Mouse (Mus musculus) midbrain, embryonic 10.5 days (tissue): ENCODE measurements around the gene Gbp4. TPM values are rescaled to one million over a fixed set of nuclear protein-coding genes. Genes with fewer than 3 reads are reported as not detected.
"Not testable (repeated sequence)": the region's sequence is repeated elsewhere in the genome, so short reads cannot be mapped to it uniquely, and the experiment has no call there.

Source experiments
- DNase-seq: peaks from one replicate; pipeline ENCODE4 v3.0.0-alpha.2; 2017; ENCODE audit warnings: low spot score
- H3K27ac ChIP-seq: fragments of 300-500 bp; sonication (generic); replicated peaks from 2 replicates; pipeline ENCODE4 v1.5.1; 2016; ENCODE audit warnings: mild to moderate bottlenecking
- H3K27me3 ChIP-seq: fragments of 300-500 bp; sonication (generic); 2 replicates; pipeline ENCODE4 v1.6.1; 2016; ENCODE audit warnings: low read depth, mild to moderate bottlenecking; ENCODE audit not compliant: poor library complexity, severe bottlenecking
- H3K36me3 ChIP-seq: fragments of 300-500 bp; sonication (generic); 2 replicates; pipeline ENCODE4 v1.6.1; 2016; ENCODE audit warnings: mild to moderate bottlenecking, moderate library complexity
- H3K4me1 ChIP-seq: fragments of 300-500 bp; sonication (generic); 2 replicates; pipeline ENCODE4 v1.6.1; 2016
- H3K4me3 ChIP-seq: fragments of 300-500 bp; sonication (generic); 2 replicates; pipeline ENCODE4 v1.5.1; 2016; ENCODE audit warnings: mild to moderate bottlenecking, moderate library complexity
- H3K9me3 ChIP-seq: fragments of 300-500 bp; sonication (generic); replicated peaks from 2 replicates; pipeline ENCODE4 v1.6.1; 2016; ENCODE audit warnings: mild to moderate bottlenecking
- WGBS: fragments of 180-500 bp; shearing (Covaris S2); methylation state at CpG from one replicate; pipeline ENCODE4 v1.1.7; 2016; 5-methylcytosine and 5-hydroxymethylcytosine counted together
- polyA plus RNA-seq: library from polyadenylated mRNA; unstranded; fragments of >200 nt; fragmentation: Nextera tagmentation; extraction: Ambion mirVana; gene quantifications from 2 replicates; pipeline ENCODE4 v1.2.1, GENCODE M21; 2016

Gene Gbp4
- polyA plus RNA-seq: 0.17 and 0.47 TPM in 2 replicates

DNA sequence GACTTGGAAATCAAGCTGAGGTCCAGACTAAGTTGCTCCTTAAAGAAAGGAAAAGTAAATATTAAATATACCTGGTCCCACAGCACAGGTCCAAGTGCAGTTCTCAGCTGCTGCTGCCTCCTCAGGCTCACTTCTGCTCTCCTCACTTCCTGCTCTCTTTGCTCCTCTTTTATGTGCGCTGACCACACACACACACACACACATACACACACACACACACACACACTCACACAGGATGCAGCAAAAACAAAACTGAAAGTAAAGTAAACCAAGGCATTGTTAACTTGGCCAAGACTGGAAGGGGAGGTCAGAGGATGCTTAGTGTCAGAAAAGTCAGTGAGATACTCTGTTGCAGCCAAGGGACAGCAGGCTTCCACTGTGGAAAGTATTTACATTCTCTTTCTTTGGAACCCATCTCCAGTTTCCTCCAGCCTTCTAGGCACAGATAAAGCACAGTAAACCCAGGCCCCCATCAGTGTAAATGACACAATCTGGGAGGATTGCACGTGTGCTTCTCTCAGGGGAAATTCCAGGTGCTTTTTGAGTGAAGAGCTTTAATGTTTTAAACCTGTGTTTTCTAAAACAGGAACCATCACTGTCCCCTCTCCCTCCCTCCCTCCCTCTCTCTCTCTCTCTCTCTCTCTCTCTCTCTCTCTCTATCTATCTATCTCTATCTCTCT is at the start of gene Gbp4, which contains the start of the genes Gbp9 and Gbp8:
Gene Gbp4, minus strand, starts transcription at position 178 of the 680 bp plus-strand sequence.
Gene Gbp9, minus strand, starts transcription at position 131 of the 680 bp plus-strand sequence.
Gene Gbp8, minus strand, starts transcription at position 132 of the 680 bp plus-strand sequence.
- H3K4me3 ChIP-seq, H3K9me3 ChIP-seq, H3K36me3 ChIP-seq, H3K27me3 ChIP-seq, DNase-seq, H3K27ac ChIP-seq: not testable (repeated sequence)
- WGBS: 26% methylated on average over 2 of the region's 2 CpGs
- H3K4me1 ChIP-seq: peaks cover 10% of the 10 kb centered on the region; the same call in 1 of the 2 replicates

DNA sequence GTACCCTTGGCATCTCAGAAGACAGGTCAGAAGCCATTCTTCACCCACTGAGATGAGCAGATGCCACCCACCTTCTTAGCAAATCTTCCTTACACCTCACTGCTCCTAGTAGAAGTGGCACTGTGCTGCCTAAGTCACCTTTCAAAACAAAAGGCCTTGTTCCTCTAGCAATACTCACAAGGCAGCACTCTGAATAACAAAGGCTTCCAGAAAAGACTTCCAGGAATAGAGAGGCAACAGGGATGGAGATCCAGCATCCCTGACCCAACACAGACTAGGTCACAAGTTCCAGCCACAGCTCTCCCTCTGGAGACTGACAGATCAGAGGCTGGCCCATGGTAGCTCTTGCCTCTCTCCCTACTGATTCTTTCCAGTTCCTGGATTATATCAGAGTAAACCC is 42.1 kb upstream of the Gbp4 start:
- Histone ChIP-seq H3K4me1 (no peaks in the 10 kb centered on the region), H3K9me3 (no peaks in the 10 kb centered on the region), H3K36me3 (no peaks in the 10 kb centered on the region), H3K27me3 (no peaks in the 10 kb centered on the region), H3K4me3 (no peak overlapping the region), H3K27ac (no peak overlapping the region)
- no peak for DNase-seq

DNA sequence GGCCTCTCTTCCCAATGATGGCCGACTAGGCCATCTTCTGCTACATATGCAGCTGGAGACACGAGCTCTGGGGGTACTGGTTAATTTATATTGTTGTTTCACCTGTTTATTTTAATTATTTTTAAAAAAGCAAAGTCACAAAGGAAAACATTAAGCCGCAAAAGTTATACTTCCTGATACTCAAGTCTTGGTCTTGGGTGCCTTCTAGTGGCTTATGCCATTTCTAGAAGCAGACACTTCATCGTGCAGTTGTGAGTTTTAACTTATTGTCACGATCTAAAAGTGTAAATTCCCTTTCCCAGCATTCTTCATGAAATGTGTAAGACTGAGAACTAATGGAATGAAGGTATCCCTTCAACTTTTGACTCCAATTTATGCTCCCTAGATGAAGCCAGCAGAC is 17.2 kb upstream of the Gbp4 start:
- Histone ChIP-seq H3K27me3 (no peaks in the 10 kb centered on the region), H3K4me3 (no peak overlapping the region), H3K27ac (no peak overlapping the region), H3K9me3 (no peaks in the 10 kb centered on the region), H3K4me1 (no peaks in the 10 kb centered on the region), H3K36me3 (no peaks in the 10 kb centered on the region)
- DNase-seq: no peak
- WGBS: 86% methylated on average over 5 of the region's 5 CpGs

DNA sequence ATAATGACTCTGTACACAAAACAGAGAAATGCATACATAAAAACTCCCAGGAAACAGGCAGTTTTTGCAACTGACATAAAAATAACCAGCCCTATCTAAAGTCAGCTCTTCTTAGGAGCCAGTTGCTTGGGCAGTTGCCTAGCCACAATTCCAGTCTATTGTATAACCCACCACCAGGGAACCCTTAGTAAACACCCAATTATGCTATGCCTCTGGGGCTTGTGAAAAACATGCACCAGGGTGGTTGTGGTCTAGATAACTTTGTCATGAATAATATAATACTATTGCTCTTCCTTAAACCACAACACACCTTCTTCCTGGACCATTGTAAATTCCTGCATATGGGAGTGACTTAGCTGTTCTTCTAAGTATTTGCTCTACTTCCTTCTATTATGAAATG is 14.7 kb upstream of the Gbp4 start:
- no peaks in the 10 kb centered on the region for H3K4me1 ChIP-seq
- H3K9me3 ChIP-seq: no peaks in the 10 kb centered on the region
- H3K27me3 ChIP-seq: no peaks in the 10 kb centered on the region
- H3K4me3 ChIP-seq: no peak overlapping the region
- no peak for DNase-seq
- H3K27ac ChIP-seq: no peak overlapping the region
- no peaks in the 10 kb centered on the region for H3K36me3 ChIP-seq

DNA sequence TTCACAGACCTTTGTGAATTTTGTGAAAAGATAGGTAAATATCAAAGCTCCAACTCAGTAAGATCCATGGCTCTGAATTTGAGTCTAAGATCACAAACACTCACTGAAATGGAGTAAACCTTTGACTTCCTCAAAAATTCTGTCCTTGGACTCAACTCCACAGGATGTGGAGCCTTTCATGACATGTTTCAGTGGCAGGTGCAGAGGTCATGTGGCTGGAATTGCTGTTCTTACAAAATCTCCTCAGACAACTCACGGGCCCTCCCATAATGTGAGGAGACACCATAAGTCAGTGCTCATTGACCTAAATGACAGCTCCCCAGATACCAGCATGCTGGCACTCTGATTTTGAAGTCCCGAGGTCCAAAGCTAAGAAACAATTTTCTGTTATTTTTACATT is 8.7 kb upstream of the Gbp4 start:
- H3K27ac ChIP-seq, DNase-seq, H3K27me3 ChIP-seq, H3K4me1 ChIP-seq, H3K36me3 ChIP-seq, H3K9me3 ChIP-seq, H3K4me3 ChIP-seq: not testable (repeated sequence)
- 88% methylated on average over 2 of the region's 2 CpGs for WGBS

DNA sequence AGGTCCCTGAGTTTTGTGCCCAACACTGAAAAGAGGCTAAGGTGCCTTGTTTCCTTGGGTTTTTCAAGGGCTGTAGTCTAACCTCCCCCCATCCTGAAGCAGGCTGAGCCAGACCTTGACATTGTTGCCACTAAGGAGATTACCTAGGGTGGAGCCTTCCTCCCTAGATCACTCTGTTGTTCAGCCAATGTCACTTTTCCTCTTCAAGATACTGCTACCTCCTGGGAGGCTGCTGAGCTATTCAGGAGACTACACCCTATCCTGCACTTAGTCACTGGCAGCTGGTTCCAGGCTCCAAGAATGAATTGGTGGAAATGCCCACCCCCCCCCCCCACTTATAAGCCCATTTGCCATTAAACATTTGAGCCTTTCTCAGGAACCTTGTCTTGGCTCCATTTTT is 7.1 kb upstream of the Gbp4 start:
- H3K27ac ChIP-seq: no peak overlapping the region
- no peak for DNase-seq
- no peaks in the 10 kb centered on the region for H3K9me3 ChIP-seq
- H3K36me3 ChIP-seq: no peaks in the 10 kb centered on the region
- no peak overlapping the region for H3K4me3 ChIP-seq
- no peaks in the 10 kb centered on the region for H3K4me1 ChIP-seq
- H3K27me3 ChIP-seq: no peaks in the 10 kb centered on the region

DNA sequence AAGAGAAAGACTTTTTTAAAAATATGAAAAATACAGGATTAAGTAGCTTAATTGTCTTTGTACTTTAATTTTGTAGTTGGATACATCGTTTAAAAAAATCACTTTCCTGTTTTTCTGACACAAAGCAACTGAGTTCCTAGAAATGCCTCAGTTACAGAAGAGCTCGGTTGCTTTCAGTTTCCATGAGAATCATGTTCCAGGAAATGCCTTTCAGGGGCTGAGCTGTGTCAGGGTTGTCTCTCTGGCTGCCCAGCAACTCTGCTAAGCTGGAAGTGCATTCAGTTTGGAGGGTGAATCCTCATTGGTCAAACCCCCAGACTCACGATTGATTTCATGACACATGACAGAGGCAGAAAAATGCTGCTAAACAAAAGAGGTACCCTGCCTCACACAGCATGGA is 6.3 kb upstream of the Gbp4 start:
- WGBS: 57% methylated on average over 3 of the region's 3 CpGs
- H3K36me3 ChIP-seq: not testable (repeated sequence)

DNA sequence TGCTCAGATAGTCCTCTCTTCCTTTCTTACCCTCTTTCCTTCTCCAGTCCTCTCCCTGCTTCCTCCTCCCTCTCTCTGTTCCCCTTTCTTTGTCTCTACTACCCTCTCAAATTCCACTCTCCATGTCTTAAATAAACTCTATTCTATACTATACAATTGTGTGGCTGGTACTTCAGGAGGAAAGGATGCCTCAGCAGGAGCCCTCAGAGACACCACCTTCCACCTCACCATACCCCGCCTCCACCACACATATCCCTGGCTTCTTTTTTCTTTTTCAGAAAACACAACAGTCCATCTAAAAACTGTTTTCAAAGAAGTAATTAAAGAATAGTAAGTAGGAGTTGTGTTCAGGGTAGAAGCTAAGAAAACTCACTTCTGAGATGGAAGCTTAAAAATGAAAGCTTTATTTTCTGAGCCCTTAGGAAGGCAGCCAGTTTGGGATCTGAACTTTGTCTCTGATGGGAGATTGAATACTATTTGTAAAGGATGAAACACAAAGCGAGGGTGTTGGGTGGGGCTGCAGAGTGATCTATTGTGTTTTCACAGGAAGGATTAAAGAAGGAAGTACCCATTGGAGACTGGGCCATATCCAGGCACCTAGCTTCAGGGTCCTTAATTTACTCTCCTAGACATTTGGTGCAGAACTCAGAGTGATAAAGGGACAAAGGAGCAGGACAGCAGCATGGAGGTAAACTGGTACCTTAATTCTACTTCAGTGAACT is 864 bp upstream of the Gbp4 start:
- not testable (repeated sequence) for H3K27ac ChIP-seq, H3K36me3 ChIP-seq, H3K9me3 ChIP-seq, H3K27me3 ChIP-seq, H3K4me3 ChIP-seq, DNase-seq
- WGBS: 42% methylated on average over 2 of the region's 2 CpGs
- H3K4me1 ChIP-seq: peaks cover 10% of the 10 kb centered on the region; the same call in 1 of the 2 replicates

More for the DNA sequence above, 6.3 kb upstream of the Gbp4 start:
- not testable (repeated sequence) for H3K27me3 ChIP-seq, H3K4me1 ChIP-seq, H3K9me3 ChIP-seq, H3K4me3 ChIP-seq, DNase-seq, H3K27ac ChIP-seq

DNA sequence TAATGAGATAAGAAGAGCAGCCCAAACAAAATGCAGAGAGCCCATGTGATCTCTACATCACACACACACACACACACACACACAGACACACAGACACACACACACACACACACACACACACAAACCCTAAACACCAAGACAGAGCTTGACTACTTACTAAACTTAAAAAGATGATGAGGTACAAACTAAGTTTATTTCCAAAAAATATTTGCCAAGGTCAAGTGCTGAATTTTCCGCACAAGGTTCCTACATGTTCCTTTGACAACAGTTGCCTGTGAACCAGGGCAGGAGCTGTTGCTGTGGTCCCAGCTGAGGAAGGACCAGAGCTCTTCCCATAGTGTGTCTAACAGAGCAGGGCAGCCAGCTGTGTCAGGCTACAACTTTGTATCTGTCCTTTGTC is 480 bp downstream of the Gbp4 start:
- Histone ChIP-seq H3K4me1 (peaks cover 10% of the 10 kb centered on the region; the same call in 1 of the 2 replicates), H3K4me3 (no peak overlapping the region), H3K9me3 (no peaks in the 10 kb centered on the region), H3K36me3 (no peaks in the 10 kb centered on the region), H3K27me3 (no peaks in the 10 kb centered on the region), H3K27ac (no peak overlapping the region)
- no peak for DNase-seq
- 86% methylated on average over 1 of the region's 1 CpGs for WGBS

DNA sequence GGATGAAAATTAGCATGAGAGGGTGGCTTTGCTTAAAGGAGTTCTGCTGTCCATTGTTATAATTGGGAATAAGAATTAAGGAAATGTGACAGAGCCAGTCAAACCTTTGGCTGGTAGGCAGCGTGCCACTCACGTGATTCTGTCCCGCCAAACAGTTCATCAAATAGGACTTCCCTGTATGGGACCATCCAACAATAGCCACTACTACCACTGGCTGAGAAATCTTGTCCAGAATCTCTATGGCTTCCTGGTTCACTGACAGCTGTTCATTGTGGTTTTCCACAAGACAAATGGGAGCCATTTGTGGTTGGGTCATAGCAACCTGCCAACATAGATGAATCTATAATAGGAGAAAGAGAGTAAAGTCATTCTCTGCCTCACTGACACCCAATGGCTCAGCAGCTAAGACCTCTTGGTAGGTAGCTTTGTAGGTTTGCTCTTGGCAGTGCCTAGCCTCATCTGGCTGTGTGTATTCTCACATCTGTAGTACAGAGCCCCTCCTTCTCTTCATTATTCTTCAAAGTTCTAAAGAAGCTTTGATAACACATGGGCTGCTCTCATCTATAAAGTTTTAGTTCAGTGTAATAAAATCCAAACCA is 2.6 kb downstream of the Gbp4 start:
- not testable (repeated sequence) for H3K27me3 ChIP-seq, H3K27ac ChIP-seq, H3K9me3 ChIP-seq, H3K4me3 ChIP-seq, DNase-seq, H3K36me3 ChIP-seq
- peaks cover 10% of the 10 kb centered on the region; the same call in 1 of the 2 replicates for H3K4me1 ChIP-seq
- 89% methylated on average over 3 of the region's 3 CpGs for WGBS

DNA sequence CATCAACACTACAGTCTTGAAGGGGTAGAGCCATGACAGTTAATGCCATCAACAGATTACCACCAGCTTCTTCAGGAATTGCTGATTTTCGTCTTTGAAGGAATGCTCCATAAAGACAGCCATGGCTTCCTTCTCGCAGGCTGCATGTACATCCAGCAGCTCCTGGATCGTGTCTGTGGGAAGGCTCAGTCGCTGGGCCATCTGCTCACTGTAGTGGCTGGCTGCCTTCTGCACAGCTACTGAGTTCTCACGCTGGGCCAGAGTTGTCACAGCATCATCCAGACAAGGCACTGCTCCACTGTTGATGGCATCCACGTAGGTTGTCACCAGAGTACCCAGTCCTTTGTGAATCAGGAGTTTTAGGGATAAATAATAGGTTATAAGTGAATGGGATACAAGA is 17.7 kb downstream of the Gbp4 start:
- WGBS: 82% methylated on average over 6 of the region's 6 CpGs
- H3K27me3 ChIP-seq, H3K4me1 ChIP-seq, DNase-seq, H3K4me3 ChIP-seq, H3K9me3 ChIP-seq, H3K27ac ChIP-seq, H3K36me3 ChIP-seq: not testable (repeated sequence)

DNA sequence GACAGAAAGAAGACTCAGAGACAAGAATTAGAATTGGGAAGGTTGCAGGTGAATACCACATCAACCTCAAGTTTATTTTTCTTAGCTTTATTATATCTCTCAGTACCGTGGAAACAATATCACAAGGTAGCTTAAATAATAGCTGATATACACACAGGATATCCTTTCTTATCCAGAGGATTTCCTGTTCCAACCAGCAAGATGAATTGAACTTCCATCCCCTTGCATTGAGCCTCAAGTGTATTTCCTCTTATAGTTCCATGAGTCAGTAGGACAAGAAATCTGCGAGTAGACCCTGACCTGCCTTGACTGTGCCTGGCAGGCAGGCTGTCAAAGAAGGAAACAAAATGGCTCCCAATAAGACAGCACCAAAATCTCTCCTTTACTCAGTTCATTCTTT is 23.6 kb downstream of the Gbp4 start:
- no peak overlapping the region for H3K27ac ChIP-seq
- no peak overlapping the region for H3K4me3 ChIP-seq
- H3K27me3 ChIP-seq: no peaks in the 10 kb centered on the region
- no peak for DNase-seq
- H3K9me3 ChIP-seq: no peaks in the 10 kb centered on the region
- peaks cover 6% of the 10 kb centered on the region for H3K4me1 ChIP-seq
- 85% methylated on average over 2 of the region's 2 CpGs for WGBS
- no peaks in the 10 kb centered on the region for H3K36me3 ChIP-seq

DNA sequence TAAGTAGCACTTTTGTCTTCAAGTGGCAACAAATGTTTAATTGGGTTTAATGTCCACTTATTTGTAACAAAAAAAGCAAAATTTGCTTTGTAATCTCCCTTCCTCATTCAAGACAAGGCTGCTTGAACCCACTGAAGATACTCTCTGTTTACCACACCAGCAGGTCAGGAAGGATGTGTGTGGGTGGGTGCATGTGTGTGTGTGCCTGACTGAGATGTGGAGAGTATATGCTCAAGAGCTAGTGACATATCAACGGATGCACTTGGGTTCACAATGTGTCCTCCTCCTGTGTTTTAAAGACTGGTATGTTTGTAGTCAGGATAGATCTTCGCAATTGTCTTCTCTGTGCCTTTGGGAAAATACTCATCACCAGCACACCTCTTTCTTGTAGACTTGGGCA is 24.7 kb downstream of the Gbp4 start:
- WGBS: 94% methylated on average over 2 of the region's 2 CpGs
- Histone ChIP-seq H3K4me1 (peaks cover 13% of the 10 kb centered on the region), H3K9me3 (no peaks in the 10 kb centered on the region), H3K27me3 (no peaks in the 10 kb centered on the region), H3K4me3 (no peak overlapping the region), H3K27ac (no peak overlapping the region), H3K36me3 (no peaks in the 10 kb centered on the region)
- no peak for DNase-seq
